Mouse (Mus musculus) testis, adult 2 months (tissue): ENCODE results near the gene Atp11a.

ENCODE experiments used
- CTCF ChIP-seq: fragments of 200-500 bp; IDR thresholded peaks from 2 replicates; pipeline ENCODE4 v1.5.1; 2012; ENCODE audit warnings: low read depth, mild to moderate bottlenecking, inconsistent platforms, low read length, moderate library complexity; ENCODE audit not compliant: control insufficient read depth, insufficient read depth, insufficient replicate concordance
- POLR2A ChIP-seq: fragments of 200-500 bp; IDR thresholded peaks from 2 replicates; pipeline ENCODE4 v1.6.1; 2012; ENCODE audit warnings: low read depth, mild to moderate bottlenecking, inconsistent platforms, low read length, moderate library complexity; ENCODE audit not compliant: control insufficient read depth

DNA sequence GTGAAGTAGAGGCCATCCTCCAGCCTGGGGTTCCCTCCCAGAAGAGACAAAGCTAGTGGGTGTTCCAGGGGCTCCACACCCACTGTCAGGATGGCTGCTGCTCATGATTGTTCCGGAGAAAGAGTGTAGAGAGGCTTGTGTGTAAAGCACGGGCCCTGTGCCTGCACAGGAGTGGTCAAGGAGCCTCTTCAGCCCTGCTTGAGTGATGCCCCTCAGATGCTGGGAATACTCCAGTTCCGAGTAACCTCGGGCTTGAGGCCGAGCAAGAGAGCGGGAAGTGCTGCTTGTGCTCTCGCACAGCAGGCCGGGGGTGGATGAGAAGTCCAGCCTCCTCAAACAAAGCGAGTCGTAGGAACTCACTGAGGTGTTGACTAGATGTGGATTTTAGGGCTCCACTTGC, 46.3 kb downstream of the Atp11a start:
- TF ChIP-seq CTCF (no peak), POLR2A (no peak)
